Mouse (Mus musculus) G1E-ER4 (cell line): ENCODE measurements around the gene Kcnab3. TPM values are rescaled to one million over a fixed set of nuclear protein-coding genes. Genes with fewer than 3 reads are reported as not detected.

Source experiments
- GATA1 ChIP-seq: IDR thresholded peaks from one replicate; pipeline ENCODE4 v1.8.0; 2012; ENCODE audit warnings: low read length, inconsistent platforms
- polyA plus RNA-seq: library from polyadenylated mRNA; stranded (reverse); fragments of >175 nt; gene quantifications from 2 replicates; pipeline ENCODE4 v1.2.3, GENCODE M21; 2012

Gene Kcnab3
- polyA plus RNA-seq, 1 experiment, result 2.7 TPM

GRCm38 (mm10) chr11:69326408-69327156 lies 524 bp downstream of the Kcnab3 start:
- no peak for TF ChIP-seq GATA1

- no peak for TF ChIP-seq GATA1
Measured at GRCm38 (mm10) chr11:69327157-69327442, 1.0 kb downstream of the Kcnab3 start.

- no peak for TF ChIP-seq GATA1
Measured at GRCm38 (mm10) chr11:69327648-69328047, 1.6 kb downstream of the Kcnab3 start.

- no peak for TF ChIP-seq GATA1
Measured at GRCm38 (mm10) chr11:69328517-69328916, 2.5 kb downstream of the Kcnab3 start.

GRCm38 (mm10) chr11:69331152-69331551 lies 5.1 kb downstream of the Kcnab3 start:
- TF ChIP-seq GATA1, result no peak

GRCm38 (mm10) chr11:69331929-69332405 lies 5.9 kb downstream of the Kcnab3 start:
- no peak for TF ChIP-seq GATA1

- TF ChIP-seq GATA1, result no peak
Measured at GRCm38 (mm10) chr11:69332713-69333253, 6.7 kb downstream of the Kcnab3 start.

GRCm38 (mm10) chr11:69333922-69334321 lies 7.9 kb downstream of the Kcnab3 start:
- no peak for TF ChIP-seq GATA1

GRCm38 (mm10) chr11:69334796-69335195 lies 8.7 kb downstream of the Kcnab3 start:
- TF ChIP-seq GATA1, result no peak

- TF ChIP-seq GATA1, result no peak
Measured at GRCm38 (mm10) chr11:69340161-69341131, 14.4 kb downstream of the Kcnab3 start, which contains the start of gene Rnf227. Rnf227 (plus strand) TSS chr11:69340461.

- no peak for TF ChIP-seq GATA1
Measured at GRCm38 (mm10) chr11:69346441-69346840, 20.4 kb downstream of the Kcnab3 start.

GRCm38 (mm10) chr11:69356544-69356943 lies 30.5 kb downstream of the Kcnab3 start:
- no peak for TF ChIP-seq GATA1

- no peak for TF ChIP-seq GATA1
Measured at GRCm38 (mm10) chr11:69357690-69358089, 31.6 kb downstream of the Kcnab3 start.

GRCm38 (mm10) chr11:69362021-69362420 lies 36.0 kb downstream of the Kcnab3 start:
- TF ChIP-seq GATA1, result no peak

- TF ChIP-seq GATA1, result no peak
Measured at GRCm38 (mm10) chr11:69362479-69362878, 36.4 kb downstream of the Kcnab3 start.

GRCm38 (mm10) chr11:69364376-69364775 lies 38.3 kb downstream of the Kcnab3 start:
- no peak for TF ChIP-seq GATA1
